In the genomic region with DNA sequence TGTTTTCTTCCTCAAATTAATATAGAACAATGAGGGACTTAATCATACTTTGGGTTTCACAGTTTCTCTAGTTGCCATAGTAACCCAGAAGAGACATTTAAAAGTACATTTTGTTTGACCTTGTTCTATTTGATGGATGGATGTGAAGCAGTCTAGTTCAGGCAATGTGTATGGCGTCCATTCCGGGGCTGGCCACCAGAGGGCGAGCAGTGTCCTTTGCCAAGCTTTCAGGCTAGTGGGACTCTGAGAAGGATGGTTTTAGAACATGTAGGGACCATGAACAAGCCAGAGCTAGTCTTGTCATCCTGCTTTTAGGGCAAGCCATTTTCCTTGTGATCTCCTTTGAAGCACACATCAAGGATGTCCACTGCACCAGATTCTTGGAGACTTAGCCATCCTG, we compare ENCODE assay signal across 9 mouse cellular contexts.
DNase-seq lines count a peak whose midpoint lies in the region; ATAC-seq lines count a peak whose summit lies in the region.
"Had no signal": no experiment of that assay in that cellular context is flagged by ENCODE, and none has a peak within 500 bp of the region (broad histone marks: within the 10 kb centered on the region; RNA-seq: fewer than 3 reads in every experiment).

No protein-coding gene starts in this region.

- H3K27me3 ChIP-seq in heart, embryonic 11.5 days (ENCODE audit: control insufficient read depth, insufficient read depth, low read length): no peaks in the 10 kb centered on the region
- H3K27me3 ChIP-seq in midbrain, embryonic 14.5 days (ENCODE audit: control insufficient read depth, insufficient read depth, low read length): no peaks in the 10 kb centered on the region
- H3K27me3 ChIP-seq: neural tube, embryonic 13.5 days had no signal

- no peak overlapping the region for H3K4me3 ChIP-seq in heart, embryonic 11.5 days (ENCODE audit: low read depth, low read length)
- H3K4me3 ChIP-seq in midbrain, embryonic 14.5 days (replicated peaks; ENCODE audit: low read depth, low read length): no peak overlapping the region
- H3K4me3 ChIP-seq: neural tube, embryonic 13.5 days had no signal

- H3K36me3 ChIP-seq in heart, embryonic 11.5 days (ENCODE audit: control insufficient read depth, insufficient read depth, low read length): no peaks in the 10 kb centered on the region
- H3K36me3 ChIP-seq in midbrain, embryonic 14.5 days (ENCODE audit: control insufficient read depth, insufficient read depth, low read length): no peaks in the 10 kb centered on the region
- H3K36me3 ChIP-seq: neural tube, embryonic 13.5 days had no signal

- H3K4me1 ChIP-seq in heart, embryonic 11.5 days (ENCODE audit: control insufficient read depth, insufficient read depth, low read length): no peaks in the 10 kb centered on the region
- peaks cover 14% of the 10 kb centered on the region for H3K4me1 ChIP-seq in midbrain, embryonic 14.5 days (ENCODE audit: control insufficient read depth, insufficient read depth, low read length)

- H3K9me3 ChIP-seq in heart, embryonic 11.5 days (replicated peaks; ENCODE audit: control insufficient read depth, low read length): no peaks in the 10 kb centered on the region
- H3K9me3 ChIP-seq in midbrain, embryonic 14.5 days (ENCODE audit: control insufficient read depth, low read length): no peaks in the 10 kb centered on the region
- H3K9me3 ChIP-seq: neural tube, embryonic 13.5 days had no signal

- intact Hi-C loops in left cerebral cortex, postnatal 4 days (cut with DNase I): no loop called here

- WGBS in heart, embryonic 11.5 days (ENCODE audit: insufficient replicate concordance): 1% methylated on average over 3 of the region's 3 CpGs
- WGBS in midbrain, embryonic 14.5 days: under 1% methylated on average over 3 of the region's 3 CpGs

- H3K27ac ChIP-seq in heart, embryonic 11.5 days (ENCODE audit: low read depth, low read length): no peak overlapping the region
- H3K27ac ChIP-seq in midbrain, embryonic 14.5 days (replicated peaks; ENCODE audit: low read depth, low read length): no peak overlapping the region
- H3K27ac ChIP-seq: neural tube, embryonic 13.5 days had no signal

- H3K4me2 ChIP-seq in heart, embryonic 11.5 days: no peak overlapping the region
- H3K4me2 ChIP-seq in midbrain, embryonic 14.5 days (ENCODE audit: low read length): no peak overlapping the region
- H3K4me2 ChIP-seq: neural tube, embryonic 13.5 days had no signal

- DNase-seq in heart, adult 8-10 months (ENCODE audit: low spot score): peak; percentile 33
- DNase-seq in adrenal gland, postnatal 4 days (ENCODE audit: low spot score in 2 of 2): peak; percentile 45 to 53
- peak; percentile 55 for DNase-seq in induced T-regulatory cell, adult 2 months (ENCODE audit: low read depth)
- DNase-seq in left cerebral cortex, postnatal 4 days: peak; percentile 74
- DNase-seq in midbrain, embryonic 14.5 days: peak; percentile 87
- peak; percentile 10 for DNase-seq in telencephalon, adult 2 months (ENCODE audit: low read depth, low spot score)

- no peak for ATAC-seq in heart, embryonic 11.5 days (replicated peaks; ENCODE audit: insufficient number of reproducible peaks, low FRiP score, low TSS enrichment)
- ATAC-seq in erythroblast, adult 5-6 weeks (replicated peaks; ENCODE audit: low FRiP score, poor library complexity, severe bottlenecking): peak; percentile 70
- no peak for ATAC-seq in midbrain, embryonic 14.5 days (ENCODE audit: low FRiP score, low TSS enrichment)

- no peak overlapping the region for H3K9ac ChIP-seq in heart, embryonic 11.5 days (ENCODE audit: low read depth, low read length)
- no peak overlapping the region for H3K9ac ChIP-seq in midbrain, embryonic 14.5 days (replicated peaks; ENCODE audit: low read length)
- H3K9ac ChIP-seq: neural tube, embryonic 13.5 days had no signal

Comparison
In these comparisons a context has a peak if more than half of its experiments do, and no peak if none do; other contexts are left out.
1. DNase-seq: peak in every context shown above with its lines; median percentile 87 in midbrain, embryonic 14.5 days; 74 in left cerebral cortex, postnatal 4 days; 55 in induced T-regulatory cell, adult 2 months; 49 in adrenal gland, postnatal 4 days; 33 in heart, adult 8-10 months; 10 in telencephalon, adult 2 months.